Mouse (Mus musculus) kidney, adult 9 months (tissue): ENCODE data around the gene Slco3a1.

Source experiments
- DNase-seq: peaks from one replicate; pipeline ENCODE4 v3.0.0; 2022

The Slco3a1 gene

DNA sequence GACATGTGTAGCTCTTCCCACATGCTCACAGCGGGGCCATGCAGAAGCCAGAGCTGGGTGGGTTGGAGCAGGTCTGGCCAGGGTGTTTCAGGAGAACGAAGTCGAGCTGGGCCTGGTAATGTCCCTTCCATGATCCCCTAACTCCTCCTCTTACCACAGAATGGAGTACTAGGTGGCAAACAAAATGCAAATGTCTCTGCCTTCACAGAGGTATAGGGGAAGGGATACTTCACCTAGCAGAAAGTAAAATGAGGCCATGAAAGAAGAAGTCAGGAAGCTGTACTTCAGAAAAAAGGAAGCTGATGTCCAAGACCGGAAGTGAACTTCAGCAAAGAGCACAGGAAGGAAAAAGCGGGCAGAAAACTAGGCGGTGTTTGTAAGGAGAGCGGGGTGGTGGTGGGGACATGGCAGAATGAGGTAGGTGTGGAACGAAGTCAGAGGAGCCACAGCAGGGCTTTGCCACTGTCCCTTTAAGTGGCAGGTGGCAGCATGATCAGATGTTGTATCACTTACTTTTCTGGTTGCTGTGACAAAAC lies 214.1 kb downstream of the Slco3a1 start:
- DNase-seq, result no peak

DNA sequence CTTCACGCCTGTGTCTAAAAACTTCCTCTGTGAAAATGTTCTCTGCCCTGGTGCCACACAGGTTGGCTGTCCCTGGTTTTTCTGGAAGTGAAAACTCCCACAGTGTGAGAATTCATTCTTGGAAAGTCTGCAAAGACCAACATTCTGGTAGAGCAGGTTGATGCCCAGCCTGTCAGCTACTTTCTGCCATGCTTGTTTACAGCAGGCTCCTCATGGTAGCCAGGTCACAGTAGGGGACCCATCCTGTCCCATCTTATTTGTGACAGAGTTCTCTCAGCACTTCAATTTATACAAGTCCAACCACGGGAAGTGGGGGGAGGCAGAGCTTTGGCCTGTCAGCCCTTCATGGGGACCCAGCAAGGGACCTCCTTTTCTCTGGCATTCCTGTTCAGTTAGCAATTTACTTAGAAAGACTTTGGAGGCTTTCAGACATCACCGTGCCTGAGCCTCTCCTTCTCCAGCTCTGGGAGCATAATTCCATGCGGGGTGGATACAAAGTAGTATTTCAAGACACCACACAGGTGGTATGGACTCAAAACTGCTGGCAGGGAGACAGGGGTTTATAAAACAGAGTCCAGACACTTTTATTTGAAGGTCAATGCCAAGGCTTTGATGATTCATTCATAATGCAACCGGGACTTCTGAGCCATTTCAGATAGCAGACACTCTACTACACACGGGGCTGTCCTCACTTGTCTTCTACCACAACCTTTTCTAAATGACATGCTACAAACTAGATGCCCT lies 216.7 kb downstream of the Slco3a1 start:
- no peak for DNase-seq

GRCm38 (mm10) chr7:74332323-74332722 lies 222.3 kb downstream of the Slco3a1 start:
- no peak for DNase-seq

GRCm38 (mm10) chr7:74330858-74331726 lies 223.5 kb downstream of the Slco3a1 start:
- no peak for DNase-seq

DNA sequence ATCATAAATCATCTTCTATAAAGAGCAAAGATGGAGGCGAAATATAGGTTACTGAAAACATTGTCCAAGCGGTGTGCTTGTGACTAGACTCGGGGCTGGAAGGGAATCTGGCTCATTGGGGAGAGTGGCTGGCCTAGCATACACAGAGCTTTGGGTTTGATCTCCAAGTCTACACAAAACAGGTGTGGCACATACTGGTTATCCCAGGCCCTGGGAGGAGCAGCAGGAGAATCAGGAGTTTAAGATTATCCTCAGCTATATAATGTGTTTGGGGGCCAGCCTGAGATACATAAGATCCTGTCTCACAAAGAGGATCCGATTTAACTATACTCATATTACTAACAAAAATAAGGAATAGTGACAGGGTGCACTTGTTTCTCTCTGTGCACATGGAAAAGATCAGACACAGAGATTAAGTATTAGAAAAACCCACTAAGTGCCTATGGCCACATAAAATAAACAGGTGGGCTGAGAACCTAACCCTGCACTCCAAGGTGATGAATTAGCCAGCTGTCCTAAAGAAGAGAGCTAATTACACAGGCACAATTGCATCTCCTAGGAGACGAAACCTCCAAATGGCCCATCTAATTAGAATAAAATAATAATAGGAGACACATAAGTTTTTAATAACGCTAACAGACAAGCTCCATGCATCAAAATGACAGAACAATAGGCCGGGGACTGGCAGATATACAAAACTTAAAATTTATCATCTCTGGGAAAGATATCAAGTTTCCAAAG lies 224.3 kb downstream of the Slco3a1 start:
- no peak for DNase-seq

GRCm38 (mm10) chr7:74329004-74329403 lies 225.6 kb downstream of the Slco3a1 start:
- DNase-seq, result no peak

DNA sequence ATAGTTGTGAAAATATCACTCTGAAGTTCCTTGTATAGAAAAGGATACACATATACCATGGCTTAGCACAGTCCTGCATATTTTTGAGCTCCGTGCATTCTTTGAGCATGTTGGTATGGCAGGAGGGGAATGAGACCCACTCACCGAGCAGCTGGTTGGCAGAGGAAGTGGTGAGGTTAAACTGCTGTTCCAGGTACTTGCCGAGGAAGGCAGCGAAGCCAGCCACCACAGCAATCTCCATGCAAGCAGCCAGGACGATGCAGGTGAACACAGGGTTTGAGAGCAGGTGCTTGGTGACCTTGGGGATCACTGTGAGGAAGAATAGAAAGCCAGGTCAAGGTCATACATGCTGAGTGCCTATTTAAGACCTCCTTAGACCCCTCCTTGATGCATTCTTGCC lies 226.9 kb downstream of the Slco3a1 start:
- no peak for DNase-seq

DNA sequence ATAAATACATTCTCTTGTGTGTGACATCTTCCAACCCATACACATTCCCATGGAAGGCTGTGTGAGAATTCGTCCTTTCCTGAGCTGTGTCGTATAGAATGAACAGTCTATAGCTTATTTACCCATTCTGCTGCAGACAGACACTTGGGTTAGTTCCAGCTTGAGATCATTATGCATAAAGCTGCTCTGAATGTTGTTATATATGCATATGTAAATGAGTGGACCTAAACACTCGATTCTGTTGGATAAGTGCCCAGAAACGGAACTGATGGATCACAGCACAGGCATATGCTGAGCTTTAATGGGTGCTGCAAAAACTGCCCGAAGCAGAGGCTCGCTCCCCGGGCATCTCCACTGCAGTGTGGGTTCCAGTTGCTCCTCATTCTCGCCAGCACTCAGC lies 229.5 kb downstream of the Slco3a1 start:
- DNase-seq, result no peak

DNA sequence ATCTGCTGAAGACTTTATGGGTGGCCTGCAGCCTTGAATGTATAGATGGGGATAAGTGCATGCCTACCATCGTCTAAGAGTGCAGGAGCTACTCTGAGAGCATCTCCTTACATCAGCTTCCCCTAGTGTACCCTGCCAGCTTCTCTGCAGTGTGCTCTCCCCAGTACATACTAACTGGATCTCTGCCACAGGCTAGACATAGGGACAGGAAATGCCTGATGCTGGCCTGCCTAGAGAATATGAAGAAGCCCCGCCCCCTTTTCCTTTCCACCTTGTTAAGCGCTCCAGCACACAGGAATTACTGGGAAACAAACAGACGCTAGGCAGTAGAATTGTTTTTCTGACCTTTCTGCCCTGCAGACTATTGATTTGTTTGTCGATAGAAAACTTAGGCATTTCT lies 230.9 kb downstream of the Slco3a1 start:
- peak; percentile 61 for DNase-seq

DNA sequence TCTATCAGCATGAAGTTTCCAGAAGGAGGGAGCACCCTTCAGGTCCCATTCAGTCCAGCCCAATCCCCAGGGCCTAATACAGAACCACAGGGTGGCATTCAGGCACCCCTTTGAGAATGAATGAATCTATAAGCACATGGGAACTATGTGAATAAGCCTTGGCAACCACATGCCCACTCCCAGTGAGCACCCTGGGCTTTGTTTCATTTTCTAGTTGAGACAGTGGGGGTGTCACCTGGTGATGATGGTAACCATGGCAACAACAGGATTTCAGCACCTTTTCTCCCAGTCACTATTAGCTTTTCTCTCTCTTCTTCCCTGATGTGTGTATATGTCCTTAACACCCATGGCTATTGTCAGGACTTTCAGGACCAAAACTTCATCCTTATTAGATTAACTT lies 231.4 kb downstream of the Slco3a1 start:
- DNase-seq, result no peak

DNA sequence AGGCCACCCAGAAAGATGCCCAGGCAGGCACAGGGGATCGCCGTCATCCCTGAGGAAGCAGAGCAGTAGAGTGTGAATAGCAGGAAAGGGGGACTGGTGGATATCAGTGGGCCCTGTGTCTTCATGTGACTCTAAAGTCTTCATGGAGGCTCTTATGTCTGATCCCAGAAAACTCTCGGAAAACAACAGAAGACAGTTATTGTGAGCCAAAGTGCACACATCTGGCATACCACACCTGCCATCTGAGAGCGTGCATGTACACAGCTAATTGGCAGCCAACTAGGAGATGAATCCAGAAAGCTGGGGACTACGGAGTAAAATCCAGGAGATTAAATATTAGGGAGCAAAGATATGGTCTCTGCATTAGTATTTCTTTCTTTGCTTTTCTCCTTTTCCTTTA lies 233.9 kb downstream of the Slco3a1 start:
- no peak for DNase-seq

- DNase-seq, result peak; percentile 67
Measured at GRCm38 (mm10) chr7:74315836-74316435, 238.6 kb downstream of the Slco3a1 start.

DNA sequence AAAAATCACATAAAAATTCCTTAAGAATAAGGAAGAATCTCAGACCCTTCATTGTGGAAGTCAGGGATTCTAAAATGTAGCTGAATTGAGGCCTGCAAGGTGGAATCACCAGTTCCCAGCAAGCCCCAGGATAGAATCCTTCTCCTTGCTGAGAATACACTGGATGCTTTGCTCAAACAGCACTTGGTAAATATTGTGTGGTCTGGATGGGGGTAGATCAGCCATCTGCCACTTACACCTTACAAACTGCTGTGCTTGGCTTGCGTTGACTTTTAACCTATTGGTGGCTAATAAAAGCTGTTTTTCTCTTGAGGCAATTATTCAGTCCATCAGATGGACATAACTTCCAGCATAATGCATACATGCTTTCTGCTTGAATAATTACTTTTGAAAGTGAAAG lies 240.3 kb downstream of the Slco3a1 start:
- no peak for DNase-seq

GRCm38 (mm10) chr7:74313279-74314105 lies 241.1 kb downstream of the Slco3a1 start:
- no peak for DNase-seq

GRCm38 (mm10) chr7:74311536-74311935 lies 243.0 kb downstream of the Slco3a1 start:
- no peak for DNase-seq

GRCm38 (mm10) chr7:74303611-74304300 lies 250.8 kb downstream of the Slco3a1 start:
- no peak for DNase-seq

DNA sequence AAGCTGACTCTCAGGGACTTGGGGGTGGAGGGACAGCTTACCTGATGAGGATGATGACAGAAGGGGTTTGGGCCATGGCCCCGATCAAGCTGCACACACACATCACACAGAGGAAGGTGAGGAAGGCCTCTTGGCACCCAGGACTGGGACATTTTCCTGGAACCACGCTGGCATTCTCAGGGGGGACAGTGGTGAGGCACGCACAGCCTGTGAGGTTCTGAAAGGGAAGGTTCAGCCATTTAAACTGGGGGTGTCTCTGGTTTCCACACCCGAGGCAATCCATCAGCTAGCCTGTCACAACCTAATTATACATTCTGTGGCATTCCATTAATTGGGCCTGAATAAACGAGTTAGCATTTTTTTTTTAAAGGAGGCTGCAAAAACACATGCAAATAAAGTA lies 251.5 kb downstream of the Slco3a1 start:
- no peak for DNase-seq

DNA sequence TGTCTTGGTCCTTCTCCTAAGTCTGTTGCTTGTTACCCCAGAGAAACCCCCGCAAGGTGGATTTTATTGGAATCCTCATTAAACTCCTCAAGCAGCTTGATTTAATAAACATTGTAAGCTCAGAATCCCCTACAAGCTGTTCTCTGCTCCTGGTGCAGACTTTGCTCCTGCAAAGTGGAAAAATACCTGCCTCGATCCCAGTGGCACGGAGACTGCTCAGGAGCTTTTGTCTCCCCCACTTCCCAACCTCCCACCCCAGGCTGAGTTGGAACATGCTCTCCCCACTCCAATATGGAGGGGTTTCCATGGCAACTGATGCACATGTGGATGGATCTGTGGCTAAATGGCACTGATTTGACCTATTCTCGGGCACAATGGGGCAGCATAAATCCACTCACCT lies 268.0 kb downstream of the Slco3a1 start:
- no peak for DNase-seq

GRCm38 (mm10) chr7:74280371-74280770 lies 274.2 kb downstream of the Slco3a1 start:
- no peak for DNase-seq

DNA sequence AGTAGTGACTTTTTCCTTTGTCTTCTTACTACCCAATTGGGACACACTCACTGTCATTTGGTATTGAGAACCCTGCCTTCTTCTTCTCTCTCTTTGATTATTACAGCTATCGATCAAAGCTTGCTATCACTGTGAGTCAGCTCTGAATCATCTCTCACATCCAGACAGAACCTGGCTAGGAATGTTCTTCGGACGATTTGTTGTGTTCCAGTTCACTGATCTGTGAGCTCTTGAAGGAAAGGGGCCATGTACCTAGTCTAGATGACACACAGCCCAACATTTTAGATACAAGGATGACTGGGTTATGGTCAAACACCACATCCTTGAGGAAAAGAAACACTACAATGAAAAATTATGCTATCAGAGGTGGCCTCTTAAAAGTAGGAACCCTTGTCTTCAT lies 275.2 kb downstream of the Slco3a1 start:
- DNase-seq, result no peak

DNA sequence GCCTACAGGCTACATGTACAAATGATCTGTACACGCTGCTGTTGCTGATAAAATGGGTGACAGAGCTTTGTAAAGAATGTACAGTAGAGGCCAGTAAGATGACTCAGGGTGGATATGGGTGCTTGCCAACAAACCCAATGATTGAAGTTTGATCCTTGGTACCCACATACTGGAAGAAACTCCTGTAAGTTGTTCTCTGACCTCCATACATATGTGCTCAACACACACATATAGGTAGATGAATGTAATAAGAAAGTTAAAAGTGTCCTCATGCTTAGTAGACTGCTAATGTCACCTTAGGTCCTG lies 284.5 kb downstream of the Slco3a1 start:
- DNase-seq, result no peak
